Mouse (Mus musculus): ENCODE measurements around the gene Pogz.

DNA sequence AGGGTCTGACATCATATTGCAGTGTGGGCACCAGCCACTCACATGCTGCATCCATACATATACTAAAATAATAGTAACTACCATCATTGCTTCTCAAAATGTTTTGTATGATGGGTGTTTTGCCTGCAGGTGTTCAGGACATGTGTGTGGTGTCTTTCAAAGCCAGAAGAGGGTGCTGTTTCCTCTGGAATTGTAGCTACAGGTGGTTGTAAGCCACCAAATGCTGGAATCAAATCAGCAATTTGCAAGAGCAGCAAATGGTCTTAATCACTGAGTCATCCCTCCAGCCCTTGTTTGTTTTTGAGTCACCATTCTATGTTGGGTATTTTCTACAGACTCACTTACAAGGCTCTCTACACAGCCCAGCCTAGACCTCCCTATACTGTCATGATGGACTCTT, 51.2 kb downstream of the Pogz start:
- TF ChIP-seq POLR2A (IDR thresholded peaks at IDR 0.05; ENCODE audit: low read depth, low read length) (no peak), CTCF (IDR thresholded peaks at IDR 0.05; ENCODE audit: extremely low read depth, insufficient read length, insufficient replicate concordance, low read depth, low read length) (no peak)
